Mouse (Mus musculus): ENCODE data around the gene Ppm1n.

GRCm38 (mm10) chr7:19303770-19304169 lies 23.9 kb upstream of the Ppm1n start:
- peak; percentile 87 for TF ChIP-seq CTCF (IDR thresholded peaks at IDR 0.05; ENCODE audit: extremely low read depth, insufficient read length, insufficient replicate concordance, low read depth, low read length)
- TF ChIP-seq POLR2A (IDR thresholded peaks at IDR 0.05; ENCODE audit: low read depth, low read length): no peak
